Mouse (Mus musculus): ENCODE measurements around the gene Sphk1. TPM values are rescaled to one million over a fixed set of nuclear protein-coding genes. Genes with fewer than 3 reads are reported as not detected.

Sphk1 gene
- total RNA-seq, 2 experiments from 2014 or later: 1.7 to 2.1 TPM

DNA sequence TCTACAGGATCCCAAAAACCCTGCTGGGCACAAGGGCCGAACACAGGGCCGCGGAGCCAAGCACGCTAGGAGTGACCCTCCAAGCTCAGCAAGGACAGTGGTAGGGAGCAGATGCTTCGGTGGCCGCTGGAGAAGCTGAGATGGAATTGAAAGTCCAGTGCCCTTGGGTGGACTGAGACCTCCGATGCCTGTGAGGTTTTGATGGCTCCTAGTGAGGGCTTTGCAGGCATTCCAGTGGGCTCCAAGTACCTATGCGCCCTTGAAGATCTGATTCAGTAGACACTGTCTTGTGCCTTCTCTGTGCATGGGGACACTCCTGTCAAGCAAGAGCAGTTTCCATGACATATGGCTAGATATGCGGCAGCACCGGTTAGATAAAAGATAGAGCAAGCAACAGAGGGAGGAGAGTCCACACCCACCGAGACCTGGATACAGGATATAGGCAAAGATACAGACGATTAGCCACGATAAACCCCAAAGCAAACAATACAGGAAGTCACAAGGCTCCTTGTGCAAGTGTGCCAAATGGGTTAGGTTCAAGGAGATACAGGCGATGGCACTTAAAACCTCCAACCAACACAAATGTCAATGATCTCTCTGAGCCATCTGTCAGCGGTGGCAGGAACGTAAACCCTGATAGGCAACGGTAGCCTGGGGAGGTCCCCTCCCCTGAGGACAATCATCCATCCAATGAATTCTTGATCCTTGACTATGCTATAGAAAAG, 24.4 kb upstream of the Sphk1 start:
- no peak for DNase-seq (ENCODE audit: low spot score in 2 of 2)

DNA sequence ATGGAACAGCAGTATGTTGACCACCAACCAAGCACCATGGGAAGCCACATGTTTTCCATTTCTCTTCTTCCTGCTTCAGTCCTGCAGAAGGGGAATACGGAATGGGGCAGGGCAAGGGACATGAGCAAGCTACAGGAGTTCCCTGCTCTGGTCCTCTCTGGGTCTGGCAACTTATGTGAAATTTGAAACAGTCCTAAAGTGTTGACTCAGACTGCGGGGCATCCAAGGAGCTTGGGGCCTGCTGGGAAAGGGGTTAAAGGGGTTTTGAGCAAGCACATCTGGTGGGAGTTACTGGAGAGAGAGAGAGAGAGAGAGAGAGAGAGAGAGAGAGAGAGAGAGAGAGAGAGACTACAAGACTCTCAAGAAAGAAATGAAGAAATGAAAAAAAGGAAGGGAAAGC, 22.0 kb upstream of the Sphk1 start:
- DNase-seq (ENCODE audit: low spot score in 2 of 2): no peak

DNA sequence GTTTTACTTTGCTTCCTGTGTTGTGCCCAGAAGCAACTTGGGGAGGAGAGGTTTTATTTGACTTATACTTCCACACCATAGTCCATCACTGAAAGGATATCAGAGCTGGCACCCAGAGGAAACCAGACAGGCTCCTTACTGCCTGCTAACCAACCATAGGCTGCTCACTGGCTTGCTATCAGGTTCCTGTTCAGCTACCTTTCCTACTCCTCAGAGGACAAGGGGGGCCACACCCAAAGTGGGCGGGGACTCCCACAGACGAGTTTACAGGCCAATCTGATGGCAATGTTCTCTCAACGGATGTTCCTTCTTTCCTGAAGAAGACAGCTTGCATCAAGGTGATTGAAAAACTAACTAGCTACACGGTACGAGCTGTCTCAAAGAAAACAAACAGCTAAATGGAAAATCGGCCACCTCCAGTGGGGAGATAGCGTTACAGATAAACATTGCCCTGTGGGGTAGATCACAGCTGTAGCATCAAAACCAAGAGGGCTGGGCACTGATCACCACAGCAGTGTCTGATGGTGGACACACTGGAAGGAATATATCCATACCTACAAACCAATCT, 19.3 kb upstream of the Sphk1 start:
- DNase-seq (ENCODE audit: low spot score in 2 of 2): no peak

DNA sequence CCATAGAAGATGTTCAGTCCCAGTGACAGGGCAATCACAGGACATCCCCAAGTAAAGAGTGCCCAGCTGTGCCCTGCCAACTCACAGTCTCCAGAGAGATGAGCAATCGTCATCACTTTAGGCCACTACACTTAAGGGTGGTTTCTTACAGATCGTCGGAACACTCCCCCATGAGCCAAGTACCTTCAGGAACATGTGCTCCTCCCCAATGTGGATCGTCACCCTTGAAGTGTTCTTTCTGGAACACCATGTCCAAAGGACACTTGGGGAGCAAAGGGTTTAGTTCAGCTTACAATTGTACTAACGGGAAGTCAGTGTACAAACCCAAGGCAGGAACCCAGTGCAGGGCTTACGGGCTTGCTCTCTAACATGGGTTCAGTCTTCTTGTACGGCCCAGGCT, 18.6 kb upstream of the Sphk1 start:
- no peak for DNase-seq (ENCODE audit: low spot score in 2 of 2)

DNA sequence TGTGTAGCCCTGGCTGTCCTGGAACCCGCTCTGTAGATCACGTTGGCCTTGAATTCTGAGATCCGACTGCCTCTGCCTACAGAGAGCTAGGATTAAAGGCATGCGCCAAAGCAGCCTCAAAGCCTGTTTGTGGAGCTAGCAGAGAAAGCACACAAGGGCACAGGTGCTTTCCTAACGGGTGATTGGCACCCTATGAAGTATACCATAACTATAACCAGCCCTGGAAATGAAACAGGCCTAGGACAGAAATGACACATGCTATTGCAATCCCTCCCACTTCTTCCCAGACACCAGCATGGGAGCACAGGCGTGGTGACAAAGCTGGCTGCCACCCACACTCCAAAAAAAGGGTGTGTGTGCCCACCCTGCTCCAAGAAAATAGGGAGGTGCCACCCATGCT, 17.7 kb upstream of the Sphk1 start:
- no peak for DNase-seq (ENCODE audit: low spot score in 2 of 2)

DNA sequence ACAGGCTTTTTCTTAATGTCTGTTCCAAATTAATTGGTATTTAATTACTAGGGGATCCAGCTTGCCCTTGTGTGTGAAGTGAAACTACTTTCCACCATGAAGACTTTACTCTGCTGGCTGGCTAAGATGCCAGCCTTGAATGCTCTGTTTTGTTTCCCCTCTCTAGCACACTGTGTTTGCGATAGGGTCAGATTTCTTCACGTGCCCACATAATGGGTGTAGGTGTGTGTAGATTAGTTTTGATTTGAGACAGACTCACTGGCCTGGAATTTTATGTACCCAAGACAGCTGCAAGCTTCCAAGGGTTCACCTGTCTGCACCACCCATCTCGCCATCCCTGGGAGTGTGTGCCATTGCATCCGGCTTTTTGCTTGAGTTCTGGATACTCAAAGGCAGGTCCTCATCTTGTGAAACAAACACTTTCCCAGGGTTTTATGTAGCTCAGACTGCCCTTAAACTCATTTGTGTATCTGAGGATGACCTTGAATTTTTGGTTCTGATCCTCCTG, 17.1 kb upstream of the Sphk1 start:
- DNase-seq (ENCODE audit: low spot score in 2 of 2): no peak

DNA sequence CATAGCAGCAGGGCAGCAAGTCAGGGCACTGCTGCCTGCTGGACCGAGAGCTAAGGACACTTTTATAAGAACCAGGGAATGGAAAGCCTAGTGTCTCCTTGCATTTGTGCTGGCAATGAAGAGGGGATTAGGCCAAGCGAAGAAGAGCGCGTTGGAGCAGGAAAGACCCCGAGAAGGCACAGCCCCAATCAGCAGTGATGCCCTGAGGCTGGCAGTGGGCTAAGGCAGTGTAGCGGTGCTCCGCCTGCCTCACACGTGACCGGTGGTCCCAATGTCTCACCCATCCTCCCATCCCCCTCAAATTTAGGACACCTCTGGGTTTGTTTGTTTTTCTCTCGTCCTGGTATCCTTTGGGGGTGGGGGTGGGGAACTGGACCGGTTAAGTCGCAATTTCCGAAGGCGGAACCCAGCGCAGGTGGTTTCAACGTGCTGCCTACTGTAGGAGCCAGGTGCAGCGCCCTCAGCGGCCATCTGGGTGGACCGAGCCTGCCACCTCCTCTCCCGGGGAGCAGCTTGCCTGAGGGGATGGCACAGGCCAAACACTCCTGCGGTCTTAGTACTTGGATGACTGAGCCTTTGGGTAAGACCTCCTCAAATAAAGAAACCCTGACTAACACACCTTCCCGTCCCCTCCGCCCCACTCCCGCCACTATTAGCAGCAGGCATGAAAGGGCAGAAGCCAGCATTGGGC, 15.2 kb upstream of the Sphk1 start:
- no peak for DNase-seq (ENCODE audit: low spot score in 2 of 2)

DNA sequence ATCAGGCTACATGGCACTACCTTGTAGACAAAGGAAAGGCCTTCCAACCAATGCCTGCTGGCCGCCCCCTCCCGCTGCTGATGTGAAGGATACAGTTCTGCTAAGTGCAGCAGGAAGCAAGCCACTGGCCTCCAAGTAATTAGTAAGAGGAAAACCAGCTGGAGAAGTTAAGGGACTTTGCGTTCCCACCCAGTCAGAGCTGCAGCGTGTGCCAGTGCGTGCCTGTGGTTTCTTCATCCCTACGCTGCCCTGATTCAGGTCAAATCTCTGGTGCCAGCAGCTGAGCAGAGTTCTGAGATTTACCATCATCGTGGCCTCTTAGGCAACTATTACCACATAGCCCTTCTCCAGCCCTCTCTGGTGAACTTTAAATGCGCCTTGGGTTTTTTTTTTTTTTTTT, 12.2 kb upstream of the Sphk1 start:
- no peak for DNase-seq (ENCODE audit: low spot score in 2 of 2)

DNA sequence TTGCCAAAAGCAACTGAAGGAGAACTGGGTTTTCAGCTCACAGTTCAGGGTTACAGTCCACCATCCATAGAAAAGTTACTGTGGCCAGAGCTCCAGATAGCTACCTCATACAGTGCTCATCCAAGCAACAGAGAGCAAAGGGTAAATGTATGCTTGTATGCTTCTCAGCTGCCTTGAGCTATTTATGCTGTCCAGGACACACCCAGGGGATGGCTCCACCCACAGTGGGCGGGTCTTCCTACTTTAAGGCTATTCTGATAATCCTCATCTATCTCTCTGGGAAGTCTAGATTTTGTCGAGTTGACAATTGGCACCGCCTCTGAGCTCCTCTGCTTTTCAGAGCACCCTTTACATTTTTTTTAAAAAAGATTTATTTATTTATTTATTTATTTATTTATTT, 9.6 kb upstream of the Sphk1 start:
- no peak for DNase-seq (ENCODE audit: low spot score in 2 of 2)

DNA sequence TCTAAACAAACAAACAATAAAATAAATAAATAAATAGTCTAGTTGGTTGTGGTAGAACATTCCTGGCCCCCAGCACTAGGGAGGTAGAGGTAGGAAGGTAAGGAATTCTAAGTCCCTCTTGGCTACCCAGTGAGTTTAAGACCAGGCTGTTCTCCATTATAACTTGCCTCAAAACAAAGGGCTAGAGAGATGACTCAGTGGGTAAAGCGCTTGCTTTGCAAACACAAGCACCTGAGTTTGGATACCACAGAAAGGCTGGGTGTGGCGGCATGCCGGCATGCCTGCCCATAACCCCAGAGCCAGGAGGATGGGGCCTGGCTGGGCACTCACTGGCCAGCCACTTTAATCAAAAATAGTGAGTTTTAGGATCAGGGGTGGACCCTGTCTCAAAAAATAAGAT, 8.7 kb upstream of the Sphk1 start:
- no peak for DNase-seq (ENCODE audit: low spot score in 2 of 2)

DNA sequence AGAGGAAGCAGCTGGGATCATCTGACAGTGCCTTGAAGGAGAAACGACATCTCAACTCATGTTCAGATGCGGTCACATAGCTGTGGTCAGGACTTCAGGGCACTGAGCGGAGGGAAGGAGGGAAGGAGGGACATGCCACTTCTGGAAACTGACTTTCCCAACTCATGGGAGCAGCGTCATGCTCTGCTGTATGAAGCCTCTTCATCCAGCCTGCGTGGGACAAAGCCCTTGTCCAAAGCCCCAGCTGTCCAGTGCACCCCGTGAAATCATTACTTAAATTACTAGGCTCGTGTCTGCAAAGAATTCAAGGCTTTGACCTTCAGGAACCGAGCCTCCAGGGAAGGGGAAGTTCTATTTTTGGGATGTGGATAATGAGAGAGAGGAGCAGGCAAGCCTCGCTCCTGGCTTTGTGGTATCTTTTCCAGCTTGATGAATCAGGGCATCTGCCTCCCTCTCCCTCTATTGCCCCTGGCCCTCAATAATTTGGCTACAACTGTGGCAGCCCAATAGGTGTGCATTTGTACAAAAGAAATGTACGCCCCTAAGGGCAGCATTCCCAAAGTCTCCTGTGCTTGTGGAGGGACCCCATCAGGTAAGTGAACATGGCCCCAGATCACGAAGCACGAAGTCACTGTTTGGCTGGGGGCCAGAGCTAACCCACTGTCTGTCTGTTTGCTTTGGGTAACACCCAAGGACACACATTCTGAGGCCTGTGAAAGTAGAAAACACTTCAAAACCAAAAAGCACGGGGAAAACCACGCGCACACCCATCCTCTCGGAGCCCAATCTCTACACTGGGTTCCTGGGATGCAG, 7.6 kb upstream of the Sphk1 start:
- no peak for DNase-seq (ENCODE audit: low spot score in 2 of 2)

DNA sequence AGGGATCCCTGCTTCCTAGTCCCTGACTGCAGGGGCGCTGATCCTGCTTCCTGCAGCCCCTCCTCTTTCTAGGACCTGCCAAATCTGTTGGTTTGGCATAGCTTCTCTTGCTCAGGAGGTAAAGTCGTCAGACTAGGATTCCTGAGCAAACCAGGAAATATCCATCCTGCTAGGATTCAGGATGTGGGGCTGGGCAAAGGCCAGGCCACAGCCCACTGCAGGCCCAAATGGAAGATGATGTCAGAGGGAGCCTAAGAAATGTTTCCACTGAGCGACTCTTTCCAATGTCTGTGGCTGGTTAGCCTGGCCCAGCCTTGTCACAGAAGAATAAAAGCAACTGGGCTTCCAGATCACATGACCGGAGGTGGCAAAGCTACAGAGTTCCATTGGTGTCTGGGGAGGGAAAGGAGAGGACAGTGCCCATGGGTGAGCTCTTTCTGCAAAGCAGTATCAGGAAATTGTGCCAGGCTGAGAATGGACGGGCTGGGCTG, 7.0 kb upstream of the Sphk1 start:
- no peak for DNase-seq (ENCODE audit: low spot score in 2 of 2)

DNA sequence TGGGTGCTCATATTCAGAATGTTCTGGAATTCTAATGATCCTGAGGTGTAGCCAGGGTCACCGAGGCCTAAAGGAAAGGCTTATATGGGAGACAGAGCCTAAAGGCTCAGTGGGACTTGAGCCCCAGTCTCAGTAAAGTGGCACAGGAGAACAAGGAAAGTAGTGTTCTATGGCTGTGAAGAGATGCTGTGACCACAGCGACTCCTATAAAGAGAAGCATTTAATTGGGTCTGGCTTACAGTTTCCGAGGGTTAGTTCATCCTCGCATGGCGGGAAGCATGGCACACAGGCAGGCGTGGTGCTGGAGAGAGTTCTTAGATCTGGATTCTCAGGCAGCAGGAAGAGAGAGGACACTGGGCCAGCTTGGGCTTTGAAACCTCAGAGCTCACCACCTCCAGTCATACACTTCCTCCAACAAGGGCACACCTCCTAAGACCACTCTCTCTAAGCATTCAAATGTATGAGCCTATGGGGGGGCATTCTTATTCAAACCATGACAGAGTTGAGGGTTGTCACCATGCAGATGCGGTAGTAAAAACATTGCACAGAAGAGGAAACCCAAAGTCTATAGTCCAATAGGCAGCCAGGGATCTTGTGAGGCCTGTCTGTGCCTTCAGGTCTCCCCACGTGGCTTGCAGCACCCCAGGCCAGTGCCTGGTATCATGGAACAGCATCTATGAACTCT, 1.9 kb upstream of the Sphk1 start:
- no peak for DNase-seq (ENCODE audit: low spot score in 2 of 2)

DNA sequence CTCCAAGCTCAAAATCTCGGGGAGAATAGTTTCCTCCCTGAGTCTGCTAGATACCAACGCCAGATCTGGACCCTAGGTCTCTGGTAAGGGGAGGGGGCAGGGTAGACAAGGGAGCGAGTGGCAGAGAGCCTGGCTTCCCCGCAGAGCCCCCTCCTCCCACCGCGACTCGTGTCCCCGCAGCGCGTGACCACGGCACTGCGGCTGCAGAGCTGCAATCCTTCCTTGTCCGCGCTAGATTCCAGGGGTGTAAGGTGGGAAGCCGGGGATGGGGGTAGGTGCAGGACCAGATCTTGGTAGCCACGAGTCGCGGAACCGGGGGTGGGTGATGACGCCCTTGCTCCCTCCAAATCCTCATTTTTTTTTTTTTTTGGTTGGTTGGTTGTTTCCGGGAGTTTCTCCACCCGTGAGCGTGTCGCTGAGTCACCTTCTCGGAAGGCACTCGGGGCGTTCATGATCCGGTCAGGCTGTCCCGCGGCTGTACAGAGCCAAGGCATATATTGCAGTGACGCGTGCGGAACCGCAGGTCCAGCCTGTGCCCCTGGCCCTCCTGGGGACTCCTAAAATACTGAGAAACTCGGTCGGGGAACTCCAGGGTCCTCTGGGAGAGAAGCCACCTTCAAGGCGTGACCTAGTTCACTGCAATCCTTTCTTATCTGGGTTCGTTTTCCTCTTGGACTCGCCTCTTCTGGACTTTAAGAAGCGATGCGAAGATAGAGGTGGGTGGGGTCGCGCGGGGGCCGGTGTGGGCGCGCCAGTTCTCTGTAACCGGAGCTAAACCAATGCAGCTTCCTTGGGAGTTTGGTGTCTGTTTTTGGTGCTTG, 856 bp downstream of the Sphk1 start:
- DNase-seq (ENCODE audit: low spot score in 2 of 2): no peak

DNA sequence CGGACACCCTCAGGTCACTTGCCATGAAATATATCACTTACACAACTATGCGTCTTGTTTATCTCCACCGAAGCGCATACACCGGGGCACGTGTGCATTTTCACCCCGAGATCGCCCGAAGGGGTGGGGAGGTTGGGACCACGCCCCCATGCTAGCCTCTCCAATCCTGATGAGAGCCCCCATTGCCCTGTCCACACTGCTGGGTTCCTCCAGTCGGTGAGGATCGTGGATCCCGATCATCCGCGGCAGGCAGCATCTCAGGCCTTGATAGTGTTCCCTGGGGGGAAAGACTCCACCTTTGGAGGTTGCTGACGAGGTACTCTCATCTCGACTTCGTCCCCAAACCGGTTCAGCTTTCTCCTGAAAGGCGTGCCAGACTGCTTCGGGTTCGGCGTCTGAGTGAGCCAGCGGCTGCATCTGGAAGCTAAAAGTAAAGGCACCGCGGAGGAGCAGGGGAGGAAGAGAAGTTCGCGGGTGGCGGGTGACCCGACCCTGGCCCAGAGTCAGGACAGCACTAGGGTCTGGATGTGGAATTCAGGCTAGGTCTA, 1.6 kb downstream of the Sphk1 start:
- no peak for DNase-seq (ENCODE audit: low spot score in 2 of 2)

DNA sequence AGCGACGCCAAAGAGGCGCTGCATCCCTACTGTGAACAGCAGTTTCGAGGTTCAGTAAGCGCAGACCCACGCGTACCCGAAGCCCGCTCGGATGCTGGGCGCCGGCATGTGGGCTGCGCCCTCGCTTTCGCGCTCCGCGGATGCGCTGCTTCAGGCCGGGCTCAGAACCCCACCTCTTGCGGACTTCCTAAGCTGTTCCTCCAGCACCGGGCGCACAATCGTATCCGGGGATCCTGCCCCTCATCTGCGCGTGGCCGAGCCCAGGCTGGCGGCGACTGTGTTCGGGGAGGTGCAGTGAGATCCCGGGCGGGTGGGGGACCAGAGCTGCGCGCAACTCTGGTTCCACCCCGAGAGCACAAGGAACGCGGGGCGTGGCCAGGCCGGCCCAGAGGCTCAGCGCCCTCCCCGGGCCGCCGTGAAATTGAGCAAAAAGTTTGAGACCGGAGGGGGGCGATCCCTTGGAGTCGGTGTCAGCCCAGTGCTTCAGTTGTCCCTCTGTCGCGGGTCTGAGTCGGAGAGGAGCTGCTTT, 2.1 kb downstream of the Sphk1 start:
- peak in 1 of 2 experiments; percentile 56 for DNase-seq (ENCODE audit: low spot score in 2 of 2)

DNA sequence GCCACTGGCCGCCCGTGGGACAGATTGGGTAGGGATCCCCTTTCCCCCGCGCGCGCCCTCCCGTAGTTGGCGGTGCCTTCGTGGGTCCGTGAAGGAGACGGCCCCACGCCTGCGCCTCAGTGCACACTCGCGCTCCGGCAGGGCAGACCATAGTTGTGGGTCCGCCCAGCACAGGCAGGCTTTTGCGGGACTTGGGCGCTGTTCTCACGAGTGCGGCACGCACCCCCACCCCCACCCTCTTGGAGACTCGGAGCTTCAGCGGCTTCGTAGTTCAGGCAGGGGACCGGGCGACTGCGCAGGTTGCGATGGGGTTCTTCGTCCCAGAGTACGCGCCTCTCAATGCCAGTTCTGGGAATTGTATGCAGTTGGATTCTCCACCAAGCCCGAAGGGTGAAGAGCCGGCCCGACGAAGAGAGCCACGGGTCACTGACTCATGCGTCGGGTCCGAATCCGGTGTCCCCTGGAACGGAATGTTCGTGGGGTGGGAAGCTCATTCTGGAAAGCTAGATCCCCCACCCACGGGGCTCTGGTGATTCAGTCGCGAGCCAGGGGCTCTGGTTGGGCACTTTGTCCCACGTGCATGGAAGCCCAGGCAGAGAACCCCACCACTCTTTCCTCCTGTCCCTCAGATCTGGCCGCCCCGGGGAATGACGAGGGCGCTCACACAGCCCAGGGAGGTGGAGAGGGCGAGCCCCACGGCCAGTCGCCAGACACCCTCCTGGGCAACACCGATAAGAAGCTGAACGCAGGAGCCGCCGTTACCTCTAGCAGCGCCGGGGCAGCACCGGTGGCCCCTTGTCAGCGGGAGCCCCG, 2.8 kb downstream of the Sphk1 start:
- peak in 1 of 2 experiments; percentile 35 for DNase-seq (ENCODE audit: low spot score in 2 of 2)

DNA sequence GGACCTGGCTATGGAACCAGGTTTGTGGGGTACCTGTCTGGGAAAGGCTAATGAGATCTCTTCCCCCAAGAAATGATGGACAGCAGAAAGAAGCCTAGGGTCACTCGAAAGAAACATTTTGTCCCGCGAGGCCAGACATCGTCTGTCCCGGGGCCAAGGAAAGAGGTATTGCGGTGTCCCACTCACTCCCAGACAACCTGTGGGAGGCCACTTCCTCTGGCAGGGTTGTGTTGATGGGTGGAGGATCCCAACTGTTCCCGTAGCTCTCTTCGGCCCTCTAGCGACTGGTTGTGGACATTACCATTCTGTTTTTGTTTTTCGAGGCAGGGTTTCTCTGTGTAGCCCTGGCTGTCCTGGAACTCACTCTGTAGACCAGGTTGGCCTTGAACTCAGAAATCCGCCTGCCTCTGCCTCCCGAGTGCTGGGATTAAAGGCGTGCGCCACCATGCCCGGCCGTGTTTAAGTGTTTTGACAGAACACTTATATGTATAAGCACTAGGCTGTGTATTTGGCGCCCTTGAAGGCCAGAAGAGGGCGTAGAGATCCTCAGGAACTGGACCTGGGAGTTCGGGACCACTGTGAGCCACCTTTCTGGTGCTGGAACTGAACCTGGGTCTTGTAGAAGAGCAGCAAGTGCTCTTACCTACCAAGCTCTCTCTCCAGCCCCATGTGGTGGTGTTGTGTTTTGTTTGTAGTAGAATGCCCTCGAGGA, 3.6 kb downstream of the Sphk1 start:
- DNase-seq (ENCODE audit: low spot score in 2 of 2): peak; percentile 75 to 80

All from layer of hippocampus, postnatal 10 days (tissue).